Mouse (Mus musculus) erythroid progenitor cell, adult 5-6 weeks (primary cell): ENCODE results near the gene 4930507D05Rik. TPM values are rescaled to one million over a fixed set of nuclear protein-coding genes. Genes with fewer than 3 reads are reported as not detected.
"Not testable (repeated sequence)": the region's sequence is repeated elsewhere in the genome, so short reads cannot be mapped to it uniquely, and the experiment has no call there.

Experiments
- ATAC-seq: replicated peaks from 2 replicates; pipeline ENCODE4 v1.8.0; 2016; ENCODE audit warnings: moderate number of reproducible peaks, mild to moderate bottlenecking, moderate TSS enrichment, inconsistent platforms; ENCODE audit not compliant: poor library complexity, low FRiP score, severe bottlenecking
- total RNA-seq, 2 experiments: library from RNA; stranded (forward) in 1 of 2; stranded (reverse) in 1 of 2; fragments of 150-400 nt in 1 of 2; fragments of 186-747, 209-891 nt in 1 of 2; gene quantifications; 2 replicates each; pipeline versions ENCODE4 v1.2.3 to v1.2.4; 2015 to 2017; ENCODE audit warnings: low replicate concordance in 2 of 2

Gene 4930507D05Rik
- not detected in 2 replicates for total RNA-seq (2015; ENCODE audit: low replicate concordance)
- not detected in 2 replicates for total RNA-seq (2017; ENCODE audit: low replicate concordance)

GRCm38 (mm10) chr10:62449364-62450279, at the start of gene 4930507D05Rik, which contains the start of gene Supv3l1:
Gene 4930507D05Rik, plus strand, starts transcription at chr10:62449489.
Gene Supv3l1, minus strand, starts transcription at chr10:62449738.
- ATAC-seq: peak; percentile 86

DNA sequence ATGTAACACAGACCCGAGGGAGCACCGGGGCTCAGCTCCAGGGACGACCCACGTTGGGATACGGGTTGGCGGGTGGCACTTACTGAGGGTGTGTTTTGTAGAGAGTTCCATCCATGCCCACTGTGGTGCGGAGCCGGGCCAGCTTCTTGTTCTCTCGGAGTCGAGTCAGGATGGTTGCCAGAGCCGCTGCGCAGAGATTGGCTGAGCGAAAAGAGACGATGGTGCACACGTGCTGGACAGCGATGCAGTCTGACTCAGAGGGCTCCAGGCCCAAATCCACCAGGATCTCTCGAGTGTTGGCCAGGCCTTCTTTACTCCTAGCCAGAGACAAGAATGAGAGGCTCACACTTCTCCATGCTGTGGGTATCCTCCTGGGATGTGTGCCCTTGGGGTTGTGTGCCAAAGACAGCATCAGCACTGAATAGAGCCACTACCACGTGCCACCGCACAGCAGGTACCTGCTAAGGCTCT, 47.6 kb upstream of the 4930507D05Rik start:
- ATAC-seq: no peak

GRCm38 (mm10) chr10:62404901-62405300, 44.4 kb upstream of the 4930507D05Rik start:
- no peak for ATAC-seq

DNA sequence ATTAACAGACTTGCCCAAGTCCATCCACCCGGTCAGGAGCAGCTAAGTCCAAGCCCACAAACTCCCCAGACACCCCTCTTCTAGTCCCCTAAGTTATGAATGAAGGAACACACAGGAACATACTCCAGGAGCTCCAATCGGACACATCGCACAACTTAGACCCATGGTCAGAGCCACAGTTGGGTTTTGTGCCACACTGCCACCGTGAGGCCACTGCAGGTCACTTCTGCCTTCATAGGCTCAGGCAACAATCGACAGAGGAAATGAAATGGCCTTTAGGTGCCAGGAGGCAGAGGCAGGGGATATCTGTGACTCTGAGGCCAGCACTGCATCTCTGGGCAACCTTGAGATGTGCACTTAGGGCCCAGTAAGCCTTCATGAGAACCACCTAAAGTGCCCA, 38.3 kb upstream of the 4930507D05Rik start:
- ATAC-seq: peak; percentile 76

GRCm38 (mm10) chr10:62411431-62412410, 37.6 kb upstream of the 4930507D05Rik start:
- no peak for ATAC-seq

DNA sequence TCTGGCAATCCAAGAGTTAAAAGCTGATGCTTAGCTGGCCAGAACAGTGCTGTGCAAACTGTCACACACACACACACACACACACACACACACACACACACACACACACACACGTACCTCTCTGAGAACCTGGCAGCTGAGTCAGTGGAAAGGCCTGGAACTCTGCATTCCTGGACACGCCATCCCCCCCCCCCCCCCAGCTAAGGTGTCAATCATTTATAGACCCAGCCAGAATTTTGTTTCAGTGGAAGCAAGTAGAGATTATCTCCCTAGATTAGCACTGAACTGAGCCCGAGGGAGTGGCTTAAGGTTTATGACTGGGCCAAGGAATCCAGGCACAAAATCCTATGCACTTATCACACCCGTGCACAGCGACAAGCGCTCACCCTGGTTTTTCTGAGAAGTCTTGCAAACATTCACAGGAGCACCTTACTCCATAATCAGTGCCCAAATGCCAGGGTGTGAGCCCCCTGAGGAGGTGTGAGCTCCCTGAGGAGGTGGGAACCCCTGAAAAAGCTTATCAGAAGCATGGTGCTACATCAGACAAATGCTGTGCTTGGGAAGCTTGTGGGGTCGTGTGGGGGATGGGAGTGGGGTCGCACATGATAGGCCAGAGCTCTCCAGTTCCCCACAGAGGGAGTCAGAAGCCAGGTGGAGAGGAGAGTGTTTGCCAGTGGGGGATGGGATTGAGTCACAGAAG, 36.2 kb upstream of the 4930507D05Rik start:
- no peak for ATAC-seq

DNA sequence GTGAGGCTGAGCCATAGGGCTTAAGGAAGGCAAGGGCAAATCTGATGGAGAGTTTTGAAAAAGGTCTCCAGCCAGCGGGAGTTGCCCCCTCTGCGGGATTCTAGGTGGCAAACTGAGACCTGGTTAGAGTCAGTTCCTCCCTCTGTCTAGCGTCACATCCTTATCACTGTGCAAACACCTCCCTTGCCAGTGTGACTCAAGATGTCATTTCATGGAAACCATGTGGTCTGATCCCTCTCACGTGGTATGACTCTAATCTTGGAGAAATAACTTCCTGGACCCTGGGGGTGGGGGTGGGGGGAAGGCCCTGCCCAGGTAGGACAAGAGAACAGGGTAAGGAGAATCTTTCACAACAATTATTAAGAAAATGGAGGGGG, 35.7 kb upstream of the 4930507D05Rik start:
- ATAC-seq: no peak

DNA sequence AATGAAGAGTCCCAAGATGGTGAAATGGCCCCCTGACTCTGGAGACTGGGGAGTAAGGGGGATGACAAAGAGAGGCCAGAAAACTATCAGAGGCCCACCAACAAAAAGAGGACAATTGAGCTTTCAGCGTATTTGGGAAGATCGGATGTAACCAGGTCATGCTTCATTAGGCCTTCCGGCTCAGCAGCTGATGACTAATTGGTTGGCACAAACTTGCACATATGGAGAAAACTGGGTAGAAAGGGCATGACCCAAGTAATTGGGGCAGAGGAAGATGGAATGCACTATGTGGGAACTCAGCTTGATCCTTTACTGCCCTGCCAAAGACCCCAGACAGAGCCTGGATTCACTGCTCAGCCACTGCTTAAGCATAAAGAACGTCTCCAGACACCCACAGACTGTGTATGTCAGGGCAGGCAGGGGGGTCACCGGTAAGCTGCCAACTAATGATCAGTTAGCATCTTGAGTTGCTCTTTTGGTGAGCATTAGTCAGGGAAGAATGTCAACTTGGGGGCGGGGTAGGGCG, 30.4 kb upstream of the 4930507D05Rik start:
- ATAC-seq: no peak

DNA sequence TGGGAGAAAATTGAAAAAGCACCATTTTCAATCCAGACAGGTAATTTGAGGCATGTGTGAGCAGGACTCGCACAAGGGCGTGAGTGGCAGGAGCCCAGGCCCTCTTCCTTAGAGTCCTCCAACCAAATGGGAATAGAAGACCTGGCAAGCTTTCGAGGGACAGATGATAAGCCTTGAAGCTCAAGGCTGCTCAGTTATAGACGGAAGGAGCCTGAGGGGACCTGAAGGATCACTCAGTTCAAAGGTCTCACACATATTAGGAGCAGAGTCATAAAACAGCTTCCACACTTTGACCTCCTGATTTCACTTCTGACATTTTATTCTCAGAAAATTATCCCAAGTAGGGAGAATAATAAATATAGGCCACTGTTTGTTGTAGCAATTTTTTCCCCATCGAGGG, 29.9 kb upstream of the 4930507D05Rik start:
- no peak for ATAC-seq

- ATAC-seq: no peak
Observed at GRCm38 (mm10) chr10:62420399-62420798, 28.9 kb upstream of the 4930507D05Rik start.

- ATAC-seq: no peak
Observed at GRCm38 (mm10) chr10:62421127-62421526, 28.2 kb upstream of the 4930507D05Rik start.

DNA sequence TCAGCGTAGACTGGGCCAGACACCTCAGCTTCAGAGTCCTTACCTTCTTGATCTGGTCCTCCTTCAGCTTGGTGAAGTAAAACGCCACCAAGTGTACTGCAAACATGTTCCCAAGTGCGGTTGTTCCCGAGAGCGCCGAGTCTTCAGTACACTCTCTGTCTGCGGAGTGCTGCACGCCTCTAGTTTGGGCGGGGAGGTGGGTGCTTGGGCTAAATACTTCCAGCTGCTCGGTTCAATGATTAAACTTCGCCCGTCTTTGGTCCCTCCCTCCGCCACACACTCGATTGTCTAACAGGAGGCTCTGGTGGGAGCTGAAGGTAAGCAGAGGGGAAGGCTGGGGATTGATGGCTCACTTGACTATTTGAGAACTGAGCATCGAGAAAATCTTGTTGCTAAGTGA, 27.0 kb upstream of the 4930507D05Rik start, which contains the start of gene Hkdc1:
TSS of gene Hkdc1 (minus strand) at position 237 of the 400 bp plus-strand sequence.
- no peak for ATAC-seq

GRCm38 (mm10) chr10:62425081-62425871, 24.0 kb upstream of the 4930507D05Rik start:
- ATAC-seq: no peak

DNA sequence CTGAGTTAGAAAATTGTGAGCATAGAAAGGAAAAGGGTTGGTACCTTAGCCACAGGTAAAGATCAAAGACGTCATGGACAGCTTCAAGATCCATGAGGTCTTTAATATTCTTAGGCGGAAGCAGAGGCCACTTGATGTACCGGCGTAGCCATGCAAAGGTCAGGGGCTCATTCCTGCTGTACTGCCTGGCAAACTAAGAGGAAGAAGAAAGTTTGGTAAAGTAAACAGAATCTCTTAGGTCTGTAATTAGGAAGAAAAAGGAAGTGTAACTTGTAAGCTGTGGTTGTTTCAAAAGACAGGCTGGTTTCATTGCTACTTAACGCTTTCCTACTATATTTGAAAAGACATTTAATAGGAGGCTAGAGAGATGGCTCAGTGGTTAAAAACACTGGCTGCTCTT, 18.9 kb upstream of the 4930507D05Rik start:
- no peak for ATAC-seq

DNA sequence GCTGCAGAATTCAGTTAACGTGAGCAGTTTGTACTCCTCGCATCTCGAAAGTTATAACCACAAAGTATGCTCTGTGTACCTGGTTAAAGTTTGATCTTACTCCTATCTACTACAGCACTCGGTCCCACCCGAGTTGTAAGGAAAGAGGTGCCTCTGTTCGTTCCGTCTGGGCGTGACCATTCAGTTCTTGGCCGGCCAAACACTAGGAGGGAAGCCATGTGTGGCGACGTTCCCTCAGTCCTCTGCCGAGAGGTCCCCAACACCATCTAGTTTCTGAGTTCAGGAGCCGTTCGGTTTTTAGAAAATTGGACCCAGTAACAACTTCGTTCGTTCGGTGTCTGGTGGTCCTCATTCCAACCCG, 971 bp downstream of the 4930507D05Rik start:
- 0 out of 2 replicates have a peak, but pooled peaks have one; percentile 12 for ATAC-seq

DNA sequence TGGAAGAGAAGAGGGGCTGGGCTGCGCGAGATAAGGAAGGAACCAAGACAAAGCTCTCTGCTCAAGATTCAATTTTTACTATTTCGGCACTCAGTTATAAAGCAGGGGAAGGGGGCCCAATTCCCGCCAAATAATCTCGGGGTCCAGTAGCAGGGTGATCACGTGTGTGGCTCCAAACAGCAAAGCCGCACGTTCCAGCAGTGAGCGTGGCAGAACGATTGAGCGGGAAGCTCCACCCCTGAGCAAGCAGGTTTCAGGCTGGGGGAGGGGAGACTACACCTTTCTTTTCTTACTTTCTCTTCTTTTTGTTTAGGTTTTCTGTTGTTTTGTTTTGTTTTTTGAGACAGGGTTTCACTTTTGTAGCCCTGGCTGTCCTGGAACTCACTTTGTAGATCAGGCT, 2.7 kb downstream of the 4930507D05Rik start:
- ATAC-seq: not testable (repeated sequence)

- ATAC-seq: no peak
Observed at GRCm38 (mm10) chr10:62461321-62461720, 12.0 kb downstream of the 4930507D05Rik start.

DNA sequence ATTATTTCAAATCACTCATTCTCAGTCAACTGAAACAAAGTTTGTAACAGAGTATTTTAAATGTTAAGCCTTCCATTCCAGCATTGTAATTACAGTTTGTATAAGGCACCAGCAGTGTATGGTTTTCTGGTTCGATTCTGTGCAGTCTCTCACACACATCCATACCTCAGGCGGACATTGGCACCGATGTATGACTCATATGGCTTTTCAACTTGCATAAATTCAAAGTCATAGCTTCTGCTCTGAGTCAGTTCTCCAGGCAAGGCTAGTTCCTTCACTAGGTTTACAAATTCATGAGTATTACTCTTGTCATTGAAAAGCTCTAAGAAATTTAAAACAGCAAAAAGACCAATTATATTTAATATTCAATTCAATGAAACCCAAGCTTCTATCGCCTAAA, 20.4 kb downstream of the 4930507D05Rik start:
- no peak for ATAC-seq
